In the genomic region with DNA sequence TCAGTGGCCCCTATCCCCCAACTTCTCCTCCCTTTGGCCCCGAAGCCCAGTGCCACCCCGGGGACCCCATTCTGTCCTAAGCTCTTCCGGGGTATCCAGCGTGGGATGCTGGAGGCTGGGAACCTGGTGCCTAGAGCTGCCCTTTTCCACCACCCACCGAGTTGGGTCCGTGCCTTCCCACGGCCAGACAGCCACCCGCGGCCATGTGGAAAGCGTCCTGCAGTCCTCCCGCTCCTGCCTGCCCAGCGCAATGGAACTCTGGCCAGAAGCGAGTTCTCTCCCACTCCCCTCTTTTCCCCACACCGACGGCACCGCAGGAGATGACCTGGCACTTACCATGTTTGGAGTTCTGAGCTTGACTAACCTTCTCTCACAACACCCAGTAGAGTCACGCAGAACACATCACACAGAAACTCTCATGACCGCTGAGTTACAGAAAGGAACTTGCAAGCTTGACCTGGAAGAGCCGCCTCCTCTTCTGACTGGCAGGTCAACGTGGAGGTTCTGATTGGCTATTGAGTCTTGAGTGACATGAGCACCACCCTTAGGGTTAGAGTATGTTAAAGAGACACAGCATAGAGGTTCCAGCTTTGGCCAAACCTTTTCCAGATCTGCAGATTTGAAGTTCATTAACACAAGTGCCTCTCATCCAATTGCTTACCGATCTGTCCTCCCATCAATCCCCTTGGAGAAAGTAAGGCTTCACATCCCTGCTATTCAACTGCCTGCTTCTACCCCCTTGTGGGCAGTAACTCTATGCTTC, we compare ENCODE assay signal across 8 mouse cellular contexts. TPM values are rescaled to one million over a fixed set of nuclear protein-coding genes. Genes with fewer than 3 reads are reported as not detected.
DNase-seq lines count a peak whose midpoint lies in the region; ATAC-seq lines count a peak whose summit lies in the region.
"Not testable (repeated sequence)": the region's sequence is repeated elsewhere in the genome, so short reads cannot be mapped to it uniquely, and the experiment has no call there.

A gene (minus strand): TSS at position 436 of the 763 bp plus-strand sequence.

- peak; percentile 81 for DNase-seq in embryo, embryonic 10 days (ENCODE audit: low spot score)
- DNase-seq in gastrocnemius, postnatal 14 days: peak; percentile 50
- peak; percentile 44 for DNase-seq in hindlimb bud, embryonic 11.5 days (ENCODE audit: extremely low spot score, low read depth, low spot score)
- peak; percentile 59 to 78 for DNase-seq in left cerebral cortex, adult 18-20 months (ENCODE audit: low spot score in 2 of 2)
- DNase-seq in lung, postnatal 36 days: peak; percentile 91
- DNase-seq in retina, postnatal 1 day: peak; percentile 89
- DNase-seq in urinary bladder, adult 2 months (ENCODE audit: low spot score): peak; percentile 59

- ATAC-seq in activated CD4-positive, CD25-positive, alpha-beta regulatory T cell, adult 4 months: not testable (repeated sequence)

- intact Hi-C loops in gastrocnemius, postnatal 14 days (cut with DNase I; ENCODE audit: low total_unique reads): not testable (repeated sequence)

RNA-seq across cellular contexts. Expression of the gene that starts here (rescaled TPM):
- 10 to 100 TPM; 14.6 to 18.6 TPM for polyA plus RNA-seq in activated CD4-positive, CD25-positive, alpha-beta regulatory T cell, adult 4 months (2017; shearing (Covaris generic))
- 10 to 100 TPM; 56.0 to 70.4 TPM for total RNA-seq in gastrocnemius, postnatal 14 days (2021)
- total RNA-seq in left cerebral cortex, adult 18-20 months (2021): 100 to 1,000 TPM; 148 to 151 TPM
- polyA plus RNA-seq in urinary bladder, adult 2 months (2012; rRNA removed): 62.3 and 71.5 TPM in 2 replicates
